Mouse (Mus musculus) embryonic facial prominence, embryonic 14.5 days (tissue): ENCODE measurements around the gene 4833423E24Rik. TPM values are rescaled to one million over a fixed set of nuclear protein-coding genes. Genes with fewer than 3 reads are reported as not detected.

ENCODE experiments used
- ATAC-seq: fragments of 200-750 bp; cut with Nextera tagmentation; 2 replicates; pipeline ENCODE4 v1.8.0; 2017; ENCODE audit warnings: low read depth, moderate number of reproducible peaks, moderate TSS enrichment
- DNase-seq: peaks from one replicate; pipeline ENCODE4 v3.0.0-alpha.2; 2015; ENCODE audit warnings: low spot score
- H3K27ac ChIP-seq: fragments of 300-500 bp; sonication (generic); replicated peaks from 2 replicates; pipeline ENCODE4 v1.5.1; 2014; ENCODE audit warnings: low read depth, mild to moderate bottlenecking, low read length, moderate library complexity
- H3K27me3 ChIP-seq: fragments of 300-500 bp; sonication (generic); replicated peaks from 2 replicates; pipeline ENCODE4 v1.6.1; 2014; ENCODE audit warnings: low read length; ENCODE audit not compliant: control insufficient read depth, insufficient read depth
- H3K36me3 ChIP-seq: fragments of 300-500 bp; sonication (generic); 2 replicates; pipeline ENCODE4 v1.6.1; 2014; ENCODE audit warnings: low read length, mixed read lengths; ENCODE audit not compliant: control insufficient read depth, insufficient read depth
- H3K4me1 ChIP-seq: fragments of 300-500 bp; sonication (generic); 2 replicates; pipeline ENCODE4 v1.6.1; 2014; ENCODE audit warnings: antibody characterized with exemption, low read length; ENCODE audit not compliant: control insufficient read depth, insufficient read depth
- H3K4me2 ChIP-seq: fragments of 300-500 bp; sonication (generic); 2 replicates; pipeline ENCODE4 v1.6.1; 2014; ENCODE audit warnings: low read depth, mild to moderate bottlenecking, low read length, moderate library complexity, mixed read lengths
- H3K4me3 ChIP-seq: fragments of 300-500 bp; sonication (generic); 2 replicates; pipeline ENCODE4 v1.5.1; 2014; ENCODE audit warnings: low read depth, mild to moderate bottlenecking, low read length
- H3K9ac ChIP-seq: fragments of 300-500 bp; sonication (generic); 2 replicates; pipeline ENCODE4 v1.6.1; 2014; ENCODE audit warnings: low read depth, mild to moderate bottlenecking, low read length, moderate library complexity, mixed read lengths
- H3K9me3 ChIP-seq: fragments of 300-500 bp; sonication (generic); 2 replicates; pipeline ENCODE4 v1.6.1; 2016; ENCODE audit warnings: low read length; ENCODE audit not compliant: control insufficient read depth
- WGBS: fragments of 180-500 bp; shearing (Covaris S2); extraction: QIAGEN DNeasy Blood & Tissue Kit; methylation state at CpG from one replicate; pipeline ENCODE4 v1.1.7; 2014; 5-methylcytosine and 5-hydroxymethylcytosine counted together
- polyA plus RNA-seq: library from polyadenylated mRNA; unstranded; fragments of >200 nt; fragmentation: Nextera tagmentation; extraction: Ambion mirVana; gene quantifications from 2 replicates; pipeline ENCODE4 v1.2.1, GENCODE M21; 2014

4833423E24Rik gene
- polyA plus RNA-seq: 4.3 and 4.5 TPM in 2 replicates

- no peak within 1 kb of the TSS for H3K27ac ChIP-seq
- no peaks in the 10 kb centered on the region for H3K27me3 ChIP-seq
- no peaks in the 10 kb centered on the region for H3K9me3 ChIP-seq
- no peaks in the 10 kb centered on the region for H3K4me1 ChIP-seq
- no peak within 1 kb of the TSS for H3K4me2 ChIP-seq
- H3K36me3 ChIP-seq: no peaks in the 10 kb centered on the region
- no peak within 1 kb of the TSS for H3K4me3 ChIP-seq
- ATAC-seq (peak; percentile 94), DNase-seq (peak; percentile 17)
- WGBS: 23% methylated on average over 2 of the region's 4 CpGs
- no peak within 1 kb of the TSS for H3K9ac ChIP-seq
These were observed at the start of gene 4833423E24Rik for GRCm38 (mm10) chr2:85518879-85519278. Gene 4833423E24Rik, minus strand, starts transcription at chr2:85519024.

- WGBS: 18% methylated on average over 4 of the region's 4 CpGs
- Histone ChIP-seq H3K4me3 (no peak overlapping the region), H3K9me3 (no peaks in the 10 kb centered on the region), H3K36me3 (no peaks in the 10 kb centered on the region), H3K4me2 (no peak overlapping the region), H3K9ac (no peak overlapping the region), H3K27ac (no peak overlapping the region), H3K4me1 (no peaks in the 10 kb centered on the region), H3K27me3 (no peaks in the 10 kb centered on the region)
- DNase-seq: peak; percentile 57
- no peak for ATAC-seq
These were observed 42.4 kb upstream of the 4833423E24Rik start for GRCm38 (mm10) chr2:85561187-85561586.

GRCm38 (mm10) chr2:85560226-85560625 is 41.4 kb upstream of the 4833423E24Rik start:
- H3K4me1 ChIP-seq: no peaks in the 10 kb centered on the region

GRCm38 (mm10) chr2:85554806-85555205 is 36.0 kb upstream of the 4833423E24Rik start:
- H3K9me3 ChIP-seq: no peaks in the 10 kb centered on the region
- H3K27me3 ChIP-seq: no peaks in the 10 kb centered on the region
- H3K9ac ChIP-seq: no peak overlapping the region
- H3K27ac ChIP-seq: no peak overlapping the region
- ATAC-seq (no peak), DNase-seq (no peak)
- no peaks in the 10 kb centered on the region for H3K36me3 ChIP-seq
- 64% methylated on average over 1 of the region's 1 CpGs for WGBS
- H3K4me3 ChIP-seq: no peak overlapping the region
- H3K4me1 ChIP-seq: no peaks in the 10 kb centered on the region
- no peak overlapping the region for H3K4me2 ChIP-seq

More at GRCm38 (mm10) chr2:85560226-85560625, 41.4 kb upstream of the 4833423E24Rik start:
- DNase-seq (no peak), ATAC-seq (no peak)
- H3K36me3 ChIP-seq: no peaks in the 10 kb centered on the region
- no peaks in the 10 kb centered on the region for H3K9me3 ChIP-seq
- WGBS: 71% methylated on average over 4 of the region's 4 CpGs
- H3K27me3 ChIP-seq: no peaks in the 10 kb centered on the region
- no peak overlapping the region for H3K4me3 ChIP-seq
- H3K27ac ChIP-seq: no peak overlapping the region
- H3K4me2 ChIP-seq: no peak overlapping the region
- H3K9ac ChIP-seq: no peak overlapping the region

- no peaks in the 10 kb centered on the region for H3K27me3 ChIP-seq
- H3K27ac ChIP-seq: no peak overlapping the region
- H3K9me3 ChIP-seq: no peaks in the 10 kb centered on the region
- H3K4me1 ChIP-seq: no peaks in the 10 kb centered on the region
- ATAC-seq: no peak
- 65% methylated on average over 1 of the region's 1 CpGs for WGBS
- H3K4me2 ChIP-seq: no peak overlapping the region
- H3K4me3 ChIP-seq: no peak overlapping the region
- no peaks in the 10 kb centered on the region for H3K36me3 ChIP-seq
- peak; percentile 17 for DNase-seq
- no peak overlapping the region for H3K9ac ChIP-seq
These were observed 15.1 kb upstream of the 4833423E24Rik start for GRCm38 (mm10) chr2:85533934-85534333.

- H3K27ac ChIP-seq: no peak overlapping the region; the same call in 1 of the 2 replicates
- no peaks in the 10 kb centered on the region for H3K27me3 ChIP-seq
- H3K4me3 ChIP-seq: no peak overlapping the region
- H3K9me3 ChIP-seq: no peaks in the 10 kb centered on the region
- H3K9ac ChIP-seq: no peak overlapping the region
- WGBS: 62% methylated on average over 2 of the region's 2 CpGs
- peak; percentile 36 for DNase-seq
- ATAC-seq: peak; percentile 72
- no peaks in the 10 kb centered on the region for H3K36me3 ChIP-seq
- H3K4me2 ChIP-seq: no peak overlapping the region
- H3K4me1 ChIP-seq: no peaks in the 10 kb centered on the region
These were observed 13.4 kb upstream of the 4833423E24Rik start for GRCm38 (mm10) chr2:85532082-85532778.

GRCm38 (mm10) chr2:85522859-85523489 is 4.2 kb upstream of the 4833423E24Rik start:
- Histone ChIP-seq H3K27ac (no peak overlapping the region), H3K9ac (no peak overlapping the region), H3K27me3 (no peaks in the 10 kb centered on the region), H3K9me3 (no peaks in the 10 kb centered on the region), H3K4me3 (no peak overlapping the region), H3K36me3 (no peaks in the 10 kb centered on the region), H3K4me2 (no peak overlapping the region), H3K4me1 (no peaks in the 10 kb centered on the region)
- ATAC-seq (no peak), DNase-seq (no peak)
- 85% methylated on average over 2 of the region's 2 CpGs for WGBS

- Histone ChIP-seq H3K27ac (no peak overlapping the region), H3K36me3 (no peaks in the 10 kb centered on the region), H3K9ac (no peak overlapping the region), H3K27me3 (no peaks in the 10 kb centered on the region), H3K4me1 (no peaks in the 10 kb centered on the region), H3K4me2 (no peak overlapping the region), H3K9me3 (no peaks in the 10 kb centered on the region), H3K4me3 (no peak overlapping the region)
- WGBS: 80% methylated on average over 10 of the region's 10 CpGs
- ATAC-seq (no peak), DNase-seq (peak; percentile 5)
These were observed 532 bp downstream of the 4833423E24Rik start for GRCm38 (mm10) chr2:85518292-85518691.
